Mouse (Mus musculus): ENCODE data around the gene Arrb1.

Gene Arrb1

GRCm38 (mm10) chr7:99582867-99583266, 47.6 kb downstream of the Arrb1 start:
- no peak for DNase-seq

GRCm38 (mm10) chr7:99583625-99584024, 48.4 kb downstream of the Arrb1 start:
- no peak for DNase-seq

GRCm38 (mm10) chr7:99585976-99586375, 50.7 kb downstream of the Arrb1 start:
- no peak for DNase-seq

GRCm38 (mm10) chr7:99590064-99590463, 54.8 kb downstream of the Arrb1 start:
- peak; percentile 83 for DNase-seq

DNA sequence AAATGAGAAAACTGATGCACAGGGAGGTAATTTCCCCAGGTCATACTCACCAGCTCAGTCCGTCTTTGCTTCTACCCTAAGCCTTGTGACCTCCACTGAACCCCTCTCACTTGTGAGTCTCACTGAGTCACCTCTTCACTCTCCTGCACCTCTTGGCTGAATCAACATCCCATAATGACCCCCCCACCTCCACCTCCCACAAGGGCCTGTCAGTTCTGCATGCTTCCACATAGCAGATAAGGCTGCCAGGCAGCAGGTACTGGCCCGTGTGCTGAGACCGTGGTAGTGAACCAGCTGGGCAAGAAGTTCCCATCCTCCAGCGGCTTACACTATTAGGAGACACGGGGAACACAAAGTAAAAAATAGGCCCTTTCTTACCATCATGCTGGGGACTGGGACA, 55.4 kb downstream of the Arrb1 start:
- DNase-seq, result no peak

- DNase-seq, result no peak
These were observed 57.4 kb downstream of the Arrb1 start for GRCm38 (mm10) chr7:99592669-99593068.

- no peak for DNase-seq
These were observed 58.9 kb downstream of the Arrb1 start for GRCm38 (mm10) chr7:99593868-99594803.

GRCm38 (mm10) chr7:99598722-99599121, 63.5 kb downstream of the Arrb1 start:
- DNase-seq, result no peak

- peak; percentile 41 for DNase-seq
These were observed 68.8 kb downstream of the Arrb1 start for GRCm38 (mm10) chr7:99603875-99604662.

DNA sequence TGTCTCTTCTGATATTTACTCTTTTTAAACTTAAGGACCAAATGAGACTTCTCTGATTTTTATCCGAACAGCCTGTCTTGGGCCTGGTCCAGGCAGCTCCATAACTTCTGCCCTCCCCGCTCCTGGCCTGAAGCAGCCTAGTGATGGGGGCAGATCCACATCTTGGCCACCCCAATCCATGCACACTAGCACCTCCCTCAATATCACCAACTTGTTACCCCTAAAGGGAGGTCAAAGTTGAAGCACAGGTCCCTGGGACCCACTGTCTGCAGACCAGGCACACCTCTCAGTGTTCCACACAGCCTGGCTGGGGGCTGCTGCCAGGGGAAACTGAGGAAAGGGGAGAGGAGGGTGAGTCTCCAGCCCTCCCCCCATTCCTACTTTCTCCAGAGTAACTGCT, 69.8 kb downstream of the Arrb1 start:
- DNase-seq, result no peak

DNA sequence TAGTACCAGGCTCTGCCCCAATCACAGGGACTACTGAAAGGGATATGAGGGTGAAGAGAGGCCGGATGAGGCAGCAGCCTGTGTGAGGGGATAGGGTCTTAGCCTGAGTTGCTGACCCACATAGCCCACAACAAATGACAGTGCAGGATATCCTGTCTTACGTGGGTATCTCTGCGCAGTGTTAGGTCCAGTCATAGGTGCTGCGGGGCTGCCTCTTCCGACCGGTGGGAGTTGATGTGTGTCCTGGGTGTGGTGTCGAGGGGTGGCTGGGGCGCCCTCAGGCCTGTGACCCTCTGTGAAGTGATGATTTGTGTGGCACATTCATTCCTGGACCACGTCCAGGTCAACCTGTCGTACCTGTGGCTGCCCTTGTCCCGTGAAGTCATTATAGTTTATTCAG, 71.0 kb downstream of the Arrb1 start:
- no peak for DNase-seq

- no peak for DNase-seq
These were observed 71.5 kb downstream of the Arrb1 start for GRCm38 (mm10) chr7:99606766-99607165.

GRCm38 (mm10) chr7:99607632-99608031, 72.4 kb downstream of the Arrb1 start:
- DNase-seq, result no peak

- no peak for DNase-seq
These were observed 83.0 kb downstream of the Arrb1 start for GRCm38 (mm10) chr7:99618264-99618663.

DNA sequence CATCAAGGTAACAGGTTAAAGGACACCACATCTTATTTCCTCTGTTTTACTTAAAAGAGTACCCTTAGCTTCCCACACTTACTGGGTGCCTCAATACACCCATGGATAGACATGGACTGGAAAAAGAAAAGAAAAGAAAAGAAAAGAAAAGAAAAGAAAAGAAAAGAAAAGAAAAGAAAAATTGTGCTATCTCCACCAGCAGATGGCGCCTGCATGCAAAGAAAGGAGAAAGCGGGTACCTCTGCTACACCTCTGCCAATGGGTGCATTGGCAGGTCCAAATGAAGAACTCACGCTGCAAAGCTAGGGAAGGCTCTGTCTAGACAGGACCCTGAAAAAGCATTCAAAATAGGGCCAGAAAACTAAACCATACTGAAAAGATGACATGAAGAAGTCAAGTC, 83.6 kb downstream of the Arrb1 start:
- DNase-seq, result peak; percentile 53

DNA sequence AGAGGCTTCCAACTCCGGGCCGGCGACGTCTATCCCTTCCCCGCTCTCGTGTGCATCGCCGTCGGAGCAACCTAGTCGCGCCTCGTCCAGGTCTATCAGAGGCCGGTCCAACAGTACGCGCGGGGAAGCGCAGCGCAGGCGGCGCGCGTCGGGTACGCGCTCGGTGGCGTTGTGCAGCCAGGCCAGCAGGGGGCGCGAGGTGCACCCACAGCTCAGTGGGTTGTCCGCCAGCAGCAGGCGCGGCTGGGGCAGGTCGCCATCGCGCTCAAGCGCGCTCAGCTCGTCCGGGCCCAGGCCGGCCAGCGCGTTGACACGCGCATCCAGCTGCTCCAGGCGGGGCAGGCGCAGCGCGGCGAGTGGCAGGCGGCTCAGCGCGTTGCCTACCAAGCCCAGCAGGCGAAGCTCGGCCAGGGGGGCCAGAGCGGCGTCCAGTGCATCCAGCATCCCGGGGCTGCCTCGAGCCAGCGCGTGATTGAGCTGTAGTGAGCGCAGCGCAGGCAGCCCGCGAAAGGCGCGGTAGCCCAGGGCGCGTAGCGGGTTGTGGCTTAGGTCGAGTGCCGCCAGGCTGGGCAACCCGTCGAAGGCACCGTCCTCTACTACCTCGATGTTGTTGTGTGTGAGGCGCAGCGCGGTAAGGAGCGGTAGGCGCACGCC, 90.6 kb downstream of the Arrb1 start:
- DNase-seq, result peak; percentile 82

DNA sequence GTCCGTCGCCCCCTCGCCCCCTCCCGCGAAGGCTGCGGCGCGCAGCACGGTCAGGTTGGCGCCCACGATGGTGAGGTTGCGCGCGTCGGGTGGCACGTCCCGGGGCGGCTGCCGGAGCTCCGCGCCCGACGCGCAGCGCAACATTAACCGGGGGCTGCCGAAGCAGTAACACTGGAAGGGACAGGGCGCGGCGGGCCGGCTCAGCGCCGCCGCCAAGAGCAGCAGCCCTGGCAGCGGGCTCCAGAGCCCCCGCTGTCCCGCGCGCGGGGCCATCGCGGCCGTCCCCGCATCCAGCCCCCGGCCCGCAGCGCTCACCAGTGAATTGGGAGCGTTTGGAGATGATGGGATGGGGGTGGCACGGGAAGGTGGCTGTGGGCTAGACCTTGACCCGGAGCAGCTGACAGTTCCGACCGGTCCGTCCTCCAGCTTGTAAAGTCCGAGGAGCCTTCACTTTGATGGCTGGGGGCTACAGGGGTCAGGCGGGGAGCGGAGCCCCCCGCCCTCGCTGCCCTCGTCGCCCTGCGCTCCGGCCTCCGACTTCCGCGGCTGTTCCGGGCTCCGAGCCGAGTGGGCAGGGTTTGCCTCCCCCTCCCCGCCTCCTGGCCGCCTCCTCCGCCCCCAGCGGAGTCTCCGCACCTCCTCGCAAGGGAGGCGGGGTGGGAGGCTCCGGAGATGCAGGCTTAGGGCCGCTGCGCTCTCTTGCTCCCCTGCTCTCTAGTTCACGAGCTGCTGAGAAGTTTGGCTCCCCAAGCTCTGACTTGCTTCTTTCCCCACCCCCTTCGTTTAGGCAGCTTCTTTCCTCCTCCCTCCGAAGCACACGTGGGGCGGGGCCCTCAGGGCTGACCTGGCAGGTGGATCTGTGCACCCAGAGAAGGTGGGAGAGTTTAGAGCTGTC, 91.4 kb downstream of the Arrb1 start, which contains the start of gene Tpbgl:
Tpbgl (minus strand) TSS at position 728 of the 895 bp plus-strand sequence.
- DNase-seq, result peak; percentile 57

- no peak for DNase-seq
These were observed 92.1 kb downstream of the Arrb1 start for GRCm38 (mm10) chr7:99627366-99627765.

- DNase-seq, result no peak
These were observed 97.0 kb downstream of the Arrb1 start for GRCm38 (mm10) chr7:99632286-99632685.

GRCm38 (mm10) chr7:99633966-99634665, 98.8 kb downstream of the Arrb1 start:
- no peak for DNase-seq

- DNase-seq, result no peak
These were observed 106.0 kb downstream of the Arrb1 start for GRCm38 (mm10) chr7:99641245-99641644.

- no peak for DNase-seq
These were observed 106.8 kb downstream of the Arrb1 start for GRCm38 (mm10) chr7:99642078-99642477.

All from thymus, postnatal 25 days (tissue).